Mouse (Mus musculus) c-Kit-positive CD71-positive TER-119-positive erythroid progenitor cells, embryonic 14.5 days (primary cell): ENCODE measurements around the gene Lypd6b.
A peak's percentile ranks its signal among the peaks of the same experiment; 100 is the strongest.

Experiments used
- DNase-seq: peaks from one replicate; pipeline ENCODE4 v3.0.0-alpha.2; 2013; ENCODE audit warnings: low spot score

Gene Lypd6b

DNA sequence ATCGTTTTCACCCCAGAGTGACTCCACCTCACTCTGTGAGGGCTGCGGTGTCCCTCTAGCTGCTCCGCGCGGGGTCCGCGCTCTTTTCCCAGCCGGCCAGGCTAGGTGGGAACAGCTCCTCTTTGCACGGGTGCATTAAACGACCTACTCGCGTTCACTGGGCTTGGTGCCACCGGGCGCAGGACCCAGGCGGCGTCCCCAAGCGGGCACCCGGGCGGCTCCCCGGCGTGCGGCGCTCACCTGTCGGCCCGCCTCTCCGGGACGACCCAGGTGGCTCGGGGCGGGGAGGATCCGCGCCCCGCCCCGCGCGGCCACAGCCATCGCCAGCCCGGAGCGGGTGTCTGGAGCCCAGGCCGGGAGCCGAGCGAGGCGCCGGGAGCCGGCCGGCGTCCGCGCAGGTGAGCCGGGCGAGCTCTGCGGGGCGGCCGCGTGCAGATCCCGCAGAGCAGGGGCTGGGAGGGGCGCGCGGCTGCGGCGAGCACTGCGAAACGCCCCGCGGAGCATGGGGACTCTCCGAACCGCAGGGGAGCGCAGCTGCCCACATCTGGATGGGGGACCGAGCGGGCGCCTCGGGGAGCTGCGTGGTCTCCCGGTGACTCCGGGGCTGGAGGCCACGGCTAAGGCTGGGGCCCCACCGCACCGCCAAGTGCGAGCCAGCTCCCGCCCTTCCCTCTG, at the start of gene Lypd6b:
Gene Lypd6b, plus strand, starts transcription at position 313 of the 675 bp plus-strand sequence.
- DNase-seq: no peak

DNA sequence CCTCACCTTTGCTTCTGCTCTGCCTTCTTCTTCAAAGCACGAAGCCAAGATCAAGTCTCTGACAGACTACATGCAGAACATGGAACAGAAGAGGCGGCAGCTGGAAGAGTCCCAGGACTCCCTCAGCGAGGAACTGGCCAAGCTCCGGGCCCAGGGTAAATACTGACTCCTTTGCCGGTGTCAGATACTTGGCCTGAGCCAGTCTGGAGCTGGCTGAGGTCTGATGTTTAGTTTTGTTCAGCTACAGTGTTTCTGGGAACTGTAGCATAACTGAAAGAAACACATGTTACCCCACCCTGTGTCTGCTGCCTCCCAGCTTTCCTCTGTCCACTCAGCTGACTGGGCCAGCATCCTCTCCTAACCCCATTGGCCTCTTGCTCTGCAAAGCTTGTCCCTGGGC, 48.4 kb upstream of the Lypd6b start:
- no peak for DNase-seq

DNA sequence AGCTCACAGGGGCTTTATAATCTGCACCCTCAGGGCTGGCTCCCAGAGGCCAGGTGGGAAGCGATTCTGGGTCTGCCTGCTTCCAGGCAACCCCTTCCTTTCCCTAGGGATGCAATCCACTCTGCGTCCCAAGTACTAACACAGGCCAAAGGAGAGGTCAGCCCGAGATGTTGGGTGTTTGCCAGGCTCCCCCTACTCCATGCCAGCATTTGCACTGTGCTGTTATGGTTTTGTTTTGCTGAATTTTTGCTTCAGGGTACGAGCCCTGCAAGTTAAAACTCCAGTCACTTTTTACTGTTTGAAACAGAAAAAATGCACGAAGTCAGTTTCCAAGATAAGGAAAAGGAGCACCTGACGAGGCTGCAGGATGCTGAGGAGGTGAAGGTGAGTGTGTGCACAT, 46.5 kb upstream of the Lypd6b start:
- no peak for DNase-seq

DNA sequence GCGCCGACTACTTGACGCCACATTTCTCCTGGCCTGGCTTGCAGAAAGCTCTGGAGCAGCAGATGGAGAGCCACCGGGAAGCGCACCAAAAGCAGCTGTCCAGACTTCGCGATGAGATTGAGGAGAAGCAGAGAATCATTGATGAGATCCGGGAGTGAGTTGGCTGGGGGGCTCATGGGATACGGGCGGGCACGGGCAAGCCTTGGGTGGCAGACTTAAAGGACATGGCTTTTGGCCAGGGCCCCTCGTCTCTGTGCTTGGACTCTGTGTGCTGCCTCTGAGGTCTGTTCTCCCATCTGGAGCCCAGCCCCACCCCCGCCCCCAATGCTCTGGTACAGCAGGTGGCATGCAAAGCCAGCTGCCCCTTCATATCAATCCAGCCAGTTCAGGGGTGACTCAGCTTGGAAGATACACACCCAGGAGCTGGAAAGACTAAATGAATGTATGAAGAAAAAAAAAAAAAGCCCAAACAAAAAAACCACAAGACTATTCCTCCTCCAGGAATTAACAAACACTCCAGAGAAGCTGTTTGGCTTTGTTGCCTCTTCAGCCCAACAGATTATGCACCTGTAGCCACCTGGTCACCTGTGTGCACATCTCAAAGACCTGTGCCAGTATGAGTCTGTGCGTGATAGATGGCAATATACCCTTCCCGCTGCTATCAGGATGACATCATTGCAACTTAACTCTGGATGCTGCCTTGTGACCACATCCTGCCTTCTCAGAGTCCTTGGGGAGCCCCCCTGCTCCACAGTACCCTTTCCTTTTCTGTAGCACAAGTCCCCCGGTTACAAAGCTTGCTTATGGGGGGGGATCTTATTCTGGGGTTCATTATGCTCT, 45.4 kb upstream of the Lypd6b start:
- DNase-seq: no peak

DNA sequence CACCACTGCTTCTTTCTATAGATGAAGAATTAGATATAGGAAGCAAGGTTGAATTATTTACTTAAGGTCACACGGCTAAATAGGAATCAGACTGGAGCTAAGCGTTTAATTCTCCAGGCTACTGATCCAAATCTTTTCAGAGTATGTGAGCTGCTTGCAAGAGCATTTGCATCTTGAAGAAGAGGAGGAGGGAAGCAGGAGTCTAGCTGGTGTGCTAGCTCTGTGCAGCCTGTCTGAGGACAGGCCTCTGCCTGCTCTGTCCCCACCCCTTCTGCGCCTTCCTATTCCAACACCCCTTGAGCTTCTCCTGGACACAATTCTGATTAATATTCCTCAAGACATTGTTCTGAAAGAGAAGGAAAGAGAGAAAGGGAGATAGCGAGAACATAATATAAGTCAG, 44.6 kb upstream of the Lypd6b start:
- no peak for DNase-seq

DNA sequence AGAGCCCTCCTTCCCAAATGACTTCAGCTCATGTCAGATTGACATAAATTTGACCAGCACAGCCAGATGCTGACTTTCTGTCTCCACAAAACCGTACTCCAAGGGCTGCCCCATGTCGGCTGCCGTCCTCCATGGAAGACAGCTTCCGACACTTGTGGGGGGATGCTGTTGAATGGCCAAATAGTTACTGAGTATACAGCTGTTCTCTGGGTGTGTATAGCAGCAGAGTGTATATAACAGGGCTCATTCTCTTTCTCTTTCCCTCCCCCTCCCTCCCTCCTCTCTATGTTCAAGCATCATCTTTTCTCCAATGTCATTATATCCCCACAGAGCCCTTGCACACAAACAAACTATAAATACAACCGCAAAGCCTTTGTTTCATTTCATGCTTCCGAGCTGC, 43.7 kb upstream of the Lypd6b start:
- no peak for DNase-seq

DNA sequence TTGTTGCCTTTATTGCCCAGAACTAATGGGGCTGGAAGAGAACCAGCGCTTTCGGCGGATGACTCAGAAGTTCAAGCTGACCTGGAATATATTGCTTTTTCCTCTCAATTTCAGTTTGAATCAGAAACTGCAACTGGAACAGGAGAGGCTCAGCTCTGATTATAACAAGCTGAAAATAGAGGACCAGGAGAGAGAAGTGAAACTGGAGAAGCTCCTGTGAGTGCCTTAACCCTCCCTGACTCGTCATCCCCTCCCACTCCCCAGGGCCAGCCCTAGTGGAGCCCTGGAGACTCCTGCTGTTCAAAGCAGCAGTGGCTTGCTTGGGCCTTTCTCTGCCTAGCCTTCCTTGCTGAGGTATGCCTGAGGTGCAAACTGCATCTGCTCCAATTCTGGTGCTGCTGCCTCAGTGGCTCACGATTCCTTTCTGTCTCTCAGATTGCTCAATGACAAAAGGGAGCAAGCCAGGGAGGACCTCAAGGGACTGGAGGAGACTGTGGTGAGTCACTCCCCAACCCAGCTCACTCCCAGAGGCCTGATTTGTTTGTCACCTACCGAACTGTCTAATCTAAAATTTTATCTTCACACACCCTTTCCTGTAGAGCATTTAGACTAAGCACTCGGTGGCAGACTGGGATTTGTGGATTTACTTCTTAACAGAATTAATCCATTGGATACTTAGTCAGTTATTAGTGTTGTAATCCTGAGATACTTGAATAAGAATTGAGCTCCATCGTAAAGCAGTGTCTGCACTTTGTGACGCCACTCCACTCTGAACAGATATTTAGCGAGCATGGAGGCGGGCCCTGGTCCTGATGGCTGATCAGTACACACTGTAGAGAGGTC, 43.0 kb upstream of the Lypd6b start:
- DNase-seq: no peak

DNA sequence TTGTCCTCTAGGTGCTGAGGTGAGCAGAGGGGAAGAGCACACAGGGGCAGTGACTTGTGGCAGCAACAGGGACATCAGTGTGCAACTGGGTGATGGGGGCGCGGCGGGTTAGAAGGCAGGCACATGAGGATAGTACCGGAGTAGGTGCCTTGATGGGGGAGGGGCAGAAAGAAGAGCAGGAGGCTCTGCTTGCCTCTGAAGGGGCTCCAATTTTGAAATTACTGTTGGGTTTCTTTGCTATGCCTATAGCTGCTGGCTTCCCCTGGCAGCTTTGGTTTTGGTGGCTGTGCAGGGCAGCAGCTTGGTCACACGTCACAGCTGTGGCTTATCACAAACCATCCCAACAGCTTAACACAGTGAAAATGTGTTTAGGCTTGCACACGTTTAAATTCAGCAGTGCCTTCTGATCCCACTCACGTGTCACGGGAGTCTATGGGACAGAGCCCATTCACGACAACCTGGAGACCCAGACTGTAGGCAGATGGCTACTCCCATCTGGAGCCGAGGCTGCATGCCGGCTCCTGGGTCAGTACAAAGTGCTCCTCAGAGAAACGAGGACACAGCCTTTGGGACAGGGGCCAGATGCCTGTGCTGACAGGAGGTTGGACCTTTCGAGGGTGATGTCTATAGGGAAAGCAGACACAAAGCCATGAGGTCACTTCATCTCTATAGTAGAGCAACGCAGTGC, 42.2 kb upstream of the Lypd6b start:
- DNase-seq: no peak

DNA sequence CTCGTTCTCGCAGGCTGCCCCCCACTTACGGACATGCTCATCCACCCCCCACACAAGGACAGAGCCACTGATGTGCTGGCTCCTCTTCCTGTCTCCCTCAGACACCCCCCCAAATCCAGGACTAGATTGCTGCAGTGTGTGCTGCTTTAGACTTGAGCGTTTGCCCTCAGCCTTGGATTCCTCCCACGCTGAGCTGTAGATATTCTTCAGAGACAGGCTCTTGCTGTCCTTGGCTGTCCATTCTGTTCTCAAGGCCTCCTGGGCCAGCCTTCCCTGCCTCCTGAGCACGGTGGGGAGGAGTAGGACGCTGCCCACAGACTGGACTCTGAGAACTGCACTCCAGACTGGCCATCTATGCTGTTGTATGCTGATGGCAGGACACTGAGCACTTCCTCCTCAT, 40.5 kb upstream of the Lypd6b start:
- DNase-seq: no peak

DNA sequence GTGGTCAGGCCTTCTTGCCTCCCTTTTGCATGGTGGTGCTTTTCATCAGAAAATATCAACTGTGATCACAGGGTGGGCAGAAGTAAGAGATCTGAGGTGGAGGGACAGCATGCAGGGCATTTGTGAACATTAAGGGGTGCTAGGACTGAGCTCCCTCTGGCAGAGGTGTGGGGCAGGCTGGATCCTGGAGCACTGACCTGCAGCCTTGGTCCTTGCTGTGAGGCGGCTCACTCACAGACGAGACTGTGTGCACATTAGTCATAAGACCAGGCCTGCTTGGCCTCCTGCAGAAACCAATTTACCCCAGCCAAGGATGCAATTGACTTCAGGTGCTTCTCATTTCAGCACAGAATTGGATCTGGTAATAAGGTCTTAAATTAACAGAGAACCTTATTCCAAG, 39.8 kb upstream of the Lypd6b start:
- no peak for DNase-seq

DNA sequence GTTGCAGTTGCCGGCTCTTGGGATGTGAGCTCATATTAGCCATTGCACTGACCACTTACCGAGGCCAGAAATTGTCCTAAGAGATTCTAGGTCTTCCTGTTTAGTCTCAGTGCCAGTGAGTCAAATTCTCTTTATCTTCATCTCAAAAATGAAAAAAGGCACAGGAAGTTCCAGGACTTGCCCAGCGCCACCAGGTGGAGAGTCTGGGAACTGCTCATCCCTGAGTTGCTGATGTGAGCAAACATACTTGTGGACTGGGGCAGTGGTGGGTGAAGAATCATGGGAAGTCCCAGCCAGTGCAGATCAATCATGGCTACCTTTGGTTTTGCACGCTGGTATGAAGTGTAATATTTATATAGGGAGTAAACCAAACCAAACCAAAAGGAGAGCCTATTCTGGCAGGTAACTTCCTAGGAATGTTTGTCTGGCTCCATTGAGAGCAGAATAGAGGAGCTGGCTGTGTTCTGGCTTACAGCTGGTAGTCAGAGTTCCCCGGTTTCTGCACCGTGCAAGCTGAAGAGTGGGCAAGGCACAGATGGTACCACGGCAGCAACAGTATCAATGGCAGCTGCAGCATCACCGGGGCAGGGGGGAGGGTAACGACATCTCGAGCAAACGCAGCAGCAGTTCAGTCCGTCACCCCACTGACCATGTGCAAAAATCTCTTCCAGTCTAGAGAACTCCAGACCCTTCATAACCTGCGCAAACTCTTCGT, 38.7 kb upstream of the Lypd6b start:
- DNase-seq: no peak

DNA sequence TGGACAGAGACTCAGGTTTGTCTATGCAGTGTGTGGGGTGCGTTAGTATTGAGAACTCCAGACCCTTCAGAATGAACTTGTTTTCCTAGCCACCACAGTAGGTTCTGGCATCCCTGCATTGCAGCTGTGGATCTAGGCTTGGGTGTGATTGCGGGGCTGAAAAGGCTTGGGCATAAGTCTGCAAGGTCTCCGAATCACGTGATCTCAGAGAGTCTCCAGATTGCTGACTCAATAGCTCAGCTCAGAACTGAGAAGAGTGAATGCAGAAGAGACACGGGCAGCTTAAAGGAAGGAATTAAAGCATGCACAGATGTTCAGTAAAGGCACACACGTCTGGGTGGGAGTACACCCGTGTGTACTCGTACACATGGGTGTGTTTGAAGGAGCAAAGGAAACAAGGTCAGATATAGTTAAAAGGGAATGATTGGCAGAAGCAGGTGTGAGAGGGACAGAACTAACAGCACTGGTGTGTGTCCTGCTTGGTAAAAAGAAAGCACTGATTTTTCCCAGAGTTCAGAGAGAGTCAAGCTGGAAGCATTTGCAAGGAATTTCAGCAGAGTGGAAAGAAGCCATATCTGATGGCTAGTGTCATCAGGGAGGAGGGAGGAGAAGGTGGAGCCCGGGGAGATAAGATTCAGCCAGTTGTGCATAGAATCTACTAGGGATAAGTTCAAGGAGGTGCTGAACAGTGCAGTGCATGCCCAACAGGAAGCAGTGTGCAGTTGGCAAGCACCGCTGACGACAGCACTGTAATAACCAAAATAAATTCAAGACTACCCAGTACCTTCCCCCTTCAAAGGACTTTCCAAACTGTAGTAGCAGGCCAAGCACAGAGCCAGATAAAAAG, 37.5 kb upstream of the Lypd6b start:
- DNase-seq: no peak

DNA sequence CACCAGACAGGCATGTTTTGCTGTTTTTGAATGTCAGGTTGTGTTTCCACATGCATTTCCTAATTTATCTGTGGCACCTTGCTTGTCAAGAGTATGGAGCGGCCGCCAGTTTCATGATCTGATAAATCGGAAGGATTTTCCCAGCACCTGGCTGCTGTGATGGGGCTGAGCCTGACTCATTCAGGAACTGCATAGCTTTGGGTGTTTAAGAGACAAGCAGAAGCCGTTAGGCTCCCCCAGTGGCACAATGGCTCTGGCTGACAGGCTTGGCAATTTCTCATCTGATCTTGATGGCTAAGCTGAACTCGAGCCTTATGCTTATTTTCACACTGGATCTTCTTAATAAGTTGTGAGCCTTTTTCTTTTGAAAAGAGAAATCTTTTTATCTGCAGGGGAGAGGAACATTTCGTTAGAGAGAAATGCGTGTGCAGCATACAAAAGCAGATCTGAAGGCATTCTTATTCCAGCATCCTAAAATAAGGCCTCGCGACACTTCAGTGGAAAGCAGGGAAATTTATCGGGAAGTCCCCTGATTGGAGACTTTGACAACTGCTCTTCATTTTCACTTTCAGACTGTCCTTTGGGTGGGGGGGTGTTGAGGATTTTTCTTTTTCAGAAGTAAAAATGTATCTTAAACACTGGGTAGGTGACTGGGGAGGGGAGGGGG, 35.8 kb upstream of the Lypd6b start:
- DNase-seq: no peak

DNA sequence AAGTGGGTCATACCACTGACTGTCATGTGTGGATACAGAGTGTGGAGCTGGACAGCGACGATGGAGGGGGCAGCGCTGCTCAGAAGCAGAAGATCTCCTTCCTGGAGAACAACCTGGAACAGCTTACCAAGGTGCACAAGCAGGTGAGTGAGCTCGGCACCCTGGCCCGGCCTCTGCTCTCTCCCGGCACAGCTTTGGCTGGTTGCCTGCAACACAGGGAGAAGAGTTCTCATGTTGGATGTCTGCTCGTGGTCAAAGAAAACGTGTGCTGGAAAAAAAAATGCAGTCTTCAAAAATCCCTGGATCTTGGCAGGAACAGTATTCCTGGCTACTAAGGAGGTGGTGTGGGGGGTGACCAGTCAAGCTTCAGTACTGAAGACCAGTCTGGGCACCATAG, 35.3 kb upstream of the Lypd6b start:
- DNase-seq: no peak

DNA sequence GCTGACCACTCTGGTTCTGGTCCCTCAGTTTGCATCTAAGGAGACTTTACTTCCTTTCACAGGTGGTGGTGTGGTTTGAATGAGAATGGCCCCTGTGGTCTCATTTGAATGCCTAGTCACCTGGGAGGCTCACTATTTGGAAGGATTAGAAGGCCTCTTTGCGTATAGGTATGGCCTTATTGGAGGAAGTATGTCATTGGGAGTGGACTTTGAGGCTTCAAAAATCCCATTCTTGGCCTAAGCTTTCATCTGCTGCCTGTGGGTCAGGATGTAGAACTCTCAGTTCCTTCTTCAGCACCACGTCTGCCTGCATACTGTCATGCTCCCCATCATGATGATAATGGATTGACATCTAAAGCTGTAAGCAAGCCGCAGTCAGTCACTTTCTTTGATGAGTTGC, 34.4 kb upstream of the Lypd6b start:
- no peak for DNase-seq

DNA sequence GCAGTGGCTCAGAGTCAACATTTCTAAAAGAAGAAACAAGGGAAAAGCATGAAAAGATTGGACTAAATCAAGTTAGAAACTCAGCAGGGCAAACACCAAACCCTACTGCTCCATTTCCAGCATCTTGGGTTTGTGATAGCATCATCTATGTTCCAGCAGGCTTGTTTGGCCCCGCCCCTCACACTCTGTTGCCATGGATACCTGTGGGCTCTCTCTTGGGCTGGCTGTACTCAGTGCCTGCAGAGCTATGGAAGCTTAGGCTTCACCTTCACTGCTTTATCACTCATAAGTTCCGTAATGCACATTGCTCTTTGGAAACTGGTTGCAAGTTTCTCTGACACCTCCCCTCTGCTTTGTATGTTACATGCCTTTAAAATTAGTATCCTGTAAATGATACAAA, 32.4 kb upstream of the Lypd6b start:
- DNase-seq: no peak

DNA sequence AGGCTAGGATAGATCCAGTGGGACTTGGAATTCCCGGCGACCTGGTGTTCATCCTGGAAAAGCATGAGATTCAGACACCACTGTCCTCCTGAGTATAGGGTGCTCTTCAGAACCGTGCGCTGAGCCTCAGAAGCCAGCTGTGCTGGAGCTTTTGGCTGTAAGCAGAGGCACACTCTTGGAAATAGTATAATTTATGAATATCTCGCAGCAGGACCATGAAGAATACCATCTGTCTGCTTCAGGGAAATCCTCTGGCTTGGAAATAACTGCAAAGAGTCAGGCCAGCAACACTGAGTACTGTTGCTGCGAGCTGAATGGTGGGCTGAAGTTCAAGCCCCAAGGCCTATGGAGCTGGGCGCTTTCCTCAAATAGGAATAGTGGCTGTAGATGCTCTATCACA, 29.9 kb upstream of the Lypd6b start:
- no peak for DNase-seq

DNA sequence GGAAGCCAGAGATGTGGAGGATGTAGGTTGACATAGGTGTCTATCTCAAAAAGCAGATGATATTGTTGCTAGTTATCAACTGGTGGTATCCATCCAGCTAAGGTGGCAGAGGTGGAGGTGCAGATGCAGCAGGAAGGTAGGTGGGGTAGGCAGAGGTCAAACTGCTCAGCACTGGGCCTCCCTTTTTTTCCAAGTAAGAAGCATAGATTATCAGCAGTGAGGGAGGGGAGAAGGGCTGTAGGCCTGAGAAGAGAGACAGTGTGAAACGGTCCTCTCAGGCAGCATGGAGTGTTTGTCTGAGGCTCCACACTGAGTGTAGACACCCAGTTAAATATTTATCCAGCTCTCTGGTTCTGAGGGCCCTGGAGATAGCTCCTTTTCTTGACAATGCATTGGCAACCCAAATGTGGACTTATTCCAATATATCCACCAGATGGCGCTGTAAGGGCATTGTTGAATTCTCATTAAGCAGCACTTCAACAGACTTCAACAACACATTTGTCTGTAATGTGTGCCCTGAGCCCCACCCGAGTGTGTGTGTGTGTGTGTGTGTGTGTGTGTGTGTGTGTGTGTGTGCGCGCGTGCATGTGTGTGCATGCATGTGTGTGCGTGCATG, 23.0 kb upstream of the Lypd6b start:
- DNase-seq: peak; percentile 79

DNA sequence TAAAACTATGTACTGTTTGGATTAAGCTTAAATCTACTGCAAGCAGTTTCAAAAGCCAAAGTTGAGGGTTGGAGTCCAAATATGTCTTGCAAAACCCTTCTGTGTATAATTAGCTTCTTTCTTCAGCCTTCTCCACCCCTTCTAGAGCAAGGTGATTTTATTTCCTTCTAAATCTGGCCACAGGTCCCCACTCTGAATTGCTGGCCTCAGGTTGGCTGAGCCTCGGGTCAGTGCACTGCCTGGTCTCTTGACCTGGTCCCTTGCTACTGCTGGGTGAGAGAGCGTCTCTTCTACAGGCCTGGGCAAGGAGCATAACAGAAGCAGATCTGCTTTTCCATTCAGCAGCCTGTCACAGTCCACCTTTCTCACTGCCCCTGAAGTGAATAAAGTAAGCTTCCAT, 18.6 kb upstream of the Lypd6b start:
- no peak for DNase-seq

DNA sequence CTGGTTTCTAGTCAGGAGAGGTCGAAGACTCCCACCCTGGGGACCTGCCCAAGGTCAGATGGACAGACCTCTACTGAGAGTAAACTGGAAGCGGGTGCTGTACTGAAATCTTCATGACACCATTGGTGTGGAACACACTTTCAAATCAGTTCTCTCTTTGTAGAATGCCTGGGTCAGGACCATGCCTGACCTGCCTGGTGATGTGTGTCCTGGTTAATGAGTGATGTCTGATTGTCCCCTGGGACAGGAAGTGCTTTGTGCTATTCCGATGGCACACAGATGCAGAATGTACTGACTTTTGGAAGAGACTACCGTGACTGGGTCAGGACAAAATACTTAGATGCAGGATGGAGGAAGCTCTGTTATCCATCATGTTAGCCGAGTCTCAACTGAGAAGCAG, 17.0 kb upstream of the Lypd6b start:
- no peak for DNase-seq
